Mouse (Mus musculus) liver, adult 10 weeks (tissue): Measurements from ENCODE around the gene Prss38. TPM values are rescaled to one million over a fixed set of nuclear protein-coding genes. Genes with fewer than 3 reads are reported as not detected.

Experiments used
- polyA plus RNA-seq: library from polyadenylated mRNA; stranded (reverse); fragments of 350-450 nt; fragmentation: Illumina TruSeq; extraction: RNeasy Lipid Tissue Mini Kit (QIAGEN cat#74804); gene quantifications from one replicate; pipeline ENCODE4 v1.2.3, GENCODE M21; 2014; ENCODE audit warnings: low read depth, low replicate concordance

The Prss38 gene
- not detected for polyA plus RNA-seq

GRCm38 (mm10) chr11:59375475-59375874 lies at the start of gene Prss38:
Gene Prss38 (minus strand): TSS chr11:59375657.

Other genes with a start within 250 kb of the Prss38 start
- gene Obscn, start 239.3 kb downstream of the Prss38 start, polyA plus RNA-seq = not detected
- 1.1 TPM for gene Iba57, start 211.9 kb downstream of the Prss38 start, polyA plus RNA-seq
- gene Gjc2, start 192.4 kb downstream of the Prss38 start, polyA plus RNA-seq = not detected
- 6.4 TPM for gene Guk1, start 183.4 kb downstream of the Prss38 start, polyA plus RNA-seq
- 10.2 TPM for gene Mrpl55, start 173.2 kb downstream of the Prss38 start, polyA plus RNA-seq
- gene 2310033P09Rik, start 167.3 kb downstream of the Prss38 start, polyA plus RNA-seq = 1.6 TPM
- 149 TPM for gene Arf1, start 147.4 kb downstream of the Prss38 start, polyA plus RNA-seq
- gene Wnt3a, start 84.9 kb downstream of the Prss38 start, polyA plus RNA-seq = not detected
- gene Wnt9a, start 68.7 kb downstream of the Prss38 start, polyA plus RNA-seq = 0.29 TPM
- 4.1 TPM for gene Jmjd4, start 74.4 kb upstream of the Prss38 start, polyA plus RNA-seq
- 34.4 TPM for gene Snap47, start 75.5 kb upstream of the Prss38 start, polyA plus RNA-seq
- 4.0 TPM for gene Zfp867, start 96.8 kb upstream of the Prss38 start, polyA plus RNA-seq
- gene Zkscan17, start 151.1 kb upstream of the Prss38 start, polyA plus RNA-seq = 2.4 TPM
- gene Nlrp3, start 165.9 kb upstream of the Prss38 start, polyA plus RNA-seq = 0.08 TPM
- gene Olfr222, start 200.6 kb upstream of the Prss38 start, polyA plus RNA-seq = not detected
- gene Olfr223, start 217.6 kb upstream of the Prss38 start, polyA plus RNA-seq = not detected